Mouse (Mus musculus): ENCODE measurements at regions not wholly inside any gene's neighbourhood (a gene's known extent, or its start where the extent isn't known, plus 50 kb on each side); places are given as distances from the start of the nearest gene placed in this dataset.
A peak's percentile ranks its signal among the peaks of the same experiment; 100 is the strongest.
"Not testable (repeated sequence)": the region's sequence is repeated elsewhere in the genome, so short reads cannot be mapped to it uniquely, and the experiment has no call there.

DNA sequence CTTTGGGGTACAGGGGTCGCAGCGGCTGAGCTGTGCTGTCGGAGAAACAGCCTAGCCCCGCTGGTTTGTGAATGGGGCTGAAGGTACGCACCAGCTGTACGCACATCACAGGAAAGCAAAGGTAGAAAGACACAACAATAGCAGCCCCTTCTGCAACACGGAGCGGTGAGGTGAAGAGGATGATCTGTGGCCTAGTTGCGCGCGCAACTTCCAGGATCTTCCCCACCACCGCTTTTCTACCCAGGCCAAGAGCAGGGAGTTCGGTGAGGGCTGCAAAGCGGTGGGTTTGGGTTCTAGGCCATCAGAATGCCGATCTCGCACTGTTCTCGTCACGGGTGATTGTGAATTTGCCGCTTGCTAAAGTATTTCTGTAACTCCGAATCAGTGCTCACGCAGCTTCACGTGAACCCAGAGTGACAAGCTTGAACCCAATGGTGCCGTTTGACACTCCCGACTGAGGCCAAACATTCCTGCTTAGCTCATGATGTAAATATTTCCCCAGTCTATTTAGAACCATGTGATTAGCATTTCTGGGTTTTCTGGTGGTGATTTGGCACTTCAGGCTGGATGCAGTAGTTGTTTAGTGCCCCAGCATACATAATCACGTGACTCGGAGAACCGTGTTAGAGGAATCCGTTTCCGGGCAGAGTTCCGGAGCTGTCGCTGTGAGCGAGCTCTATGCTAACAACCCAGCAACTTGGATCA lies 54.7 kb downstream of the Cryaa start:
- no peak for DNase-seq (ENCODE audit: low spot score)

DNA sequence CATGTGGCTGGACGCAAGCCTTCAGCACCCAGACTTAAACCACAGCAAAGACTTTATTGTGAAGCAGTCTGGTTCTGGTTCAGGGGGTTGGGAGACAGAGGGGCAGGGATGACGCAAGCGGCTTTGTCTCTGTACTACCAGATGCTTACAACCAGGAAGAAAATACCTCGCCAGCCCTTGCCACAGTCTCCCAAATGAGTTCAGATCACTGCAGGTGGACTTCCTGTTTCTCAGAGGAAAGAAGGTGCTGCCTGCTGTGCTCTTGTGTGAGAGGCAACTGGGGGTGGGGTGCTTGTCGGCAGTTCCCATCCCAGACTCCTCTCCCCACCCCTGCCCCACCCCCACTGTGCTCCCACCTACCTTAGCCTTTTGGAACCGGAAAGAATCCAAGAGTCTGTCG lies 56.9 kb downstream of the Cryaa start:
- no peak for DNase-seq (ENCODE audit: low spot score)

DNA sequence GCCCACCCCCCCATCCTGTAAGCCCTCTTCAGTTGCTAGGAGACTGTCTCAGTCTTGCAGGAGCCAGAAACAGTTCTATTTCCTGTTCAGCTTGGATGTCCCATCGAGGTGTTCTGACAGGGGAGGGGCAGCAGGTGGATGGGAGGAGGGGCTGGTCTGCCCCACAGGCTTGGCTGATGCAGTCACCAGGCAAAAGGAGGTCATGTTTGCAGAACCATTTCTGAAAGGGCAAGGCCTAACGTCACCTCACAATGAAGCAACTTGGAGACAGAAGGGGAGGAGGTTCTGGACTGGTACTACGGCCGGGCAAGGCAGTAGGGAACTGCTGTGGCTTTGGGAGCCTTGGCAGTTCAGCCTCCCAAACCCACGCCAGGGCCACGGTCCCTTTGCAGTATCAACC lies 59.1 kb downstream of the Cryaa start:
- no peak for DNase-seq (ENCODE audit: low spot score)

DNA sequence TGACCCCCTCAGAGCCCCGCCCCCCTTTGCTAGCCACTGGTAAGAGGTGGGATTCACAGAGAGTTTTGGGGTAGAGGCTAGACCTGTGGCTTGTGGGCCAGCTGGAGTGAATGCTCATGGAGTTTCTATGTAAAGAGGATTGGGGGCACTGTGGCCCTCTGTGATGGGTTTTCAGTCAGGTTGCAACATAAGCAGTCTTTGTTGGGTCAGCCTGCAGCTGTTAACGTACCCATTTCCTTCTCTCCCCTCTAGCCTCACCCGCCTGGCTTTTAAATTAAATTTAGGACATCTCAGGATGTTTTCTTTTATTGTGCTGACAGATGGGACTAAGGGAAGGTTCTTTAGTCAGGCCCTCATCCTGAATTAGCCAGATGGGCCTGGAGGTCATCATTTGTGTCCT lies 60.6 kb downstream of the Cryaa start:
- no peak for DNase-seq (ENCODE audit: low spot score)

DNA sequence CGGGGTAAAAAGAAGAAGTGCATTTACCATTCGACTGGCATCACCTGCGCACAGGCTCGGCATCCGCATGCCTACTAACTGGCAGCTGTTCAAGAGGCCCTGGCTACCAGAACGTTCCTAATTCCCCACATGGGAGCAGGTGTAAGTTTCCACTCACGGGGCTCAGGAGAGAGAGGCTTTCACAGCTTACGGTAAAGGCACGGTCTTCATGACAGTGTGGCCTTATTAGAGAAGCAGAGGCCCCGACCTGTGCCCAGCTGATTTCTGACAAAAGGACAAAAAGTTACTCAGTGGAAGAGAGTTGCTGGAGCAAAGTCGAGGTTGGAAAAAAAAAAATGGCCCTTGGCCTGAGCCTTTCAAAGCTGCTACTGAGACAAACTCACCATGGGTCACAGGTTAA lies 62.0 kb downstream of the Cryaa start:
- DNase-seq (ENCODE audit: low spot score), result no peak

DNA sequence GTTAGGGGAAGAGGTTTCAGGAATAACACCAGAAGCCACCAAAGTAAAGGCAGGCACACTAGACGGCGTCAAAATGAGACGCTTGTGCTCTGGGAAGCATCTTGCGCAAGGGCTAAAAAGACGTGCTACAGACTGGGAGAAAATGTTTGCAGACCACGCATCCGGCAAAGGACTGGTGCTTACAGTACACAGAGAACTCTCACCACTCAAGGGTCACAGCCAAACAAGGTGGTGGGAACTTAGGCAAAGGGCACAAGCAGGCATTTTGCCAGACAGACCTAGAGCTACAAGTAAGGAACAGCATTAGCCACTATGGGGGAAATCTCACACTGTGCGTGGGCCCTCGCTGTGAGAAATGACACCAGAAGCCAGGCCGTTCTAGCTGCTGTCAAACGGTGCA lies 62.5 kb downstream of the Cryaa start:
- DNase-seq (ENCODE audit: low spot score), result no peak

DNA sequence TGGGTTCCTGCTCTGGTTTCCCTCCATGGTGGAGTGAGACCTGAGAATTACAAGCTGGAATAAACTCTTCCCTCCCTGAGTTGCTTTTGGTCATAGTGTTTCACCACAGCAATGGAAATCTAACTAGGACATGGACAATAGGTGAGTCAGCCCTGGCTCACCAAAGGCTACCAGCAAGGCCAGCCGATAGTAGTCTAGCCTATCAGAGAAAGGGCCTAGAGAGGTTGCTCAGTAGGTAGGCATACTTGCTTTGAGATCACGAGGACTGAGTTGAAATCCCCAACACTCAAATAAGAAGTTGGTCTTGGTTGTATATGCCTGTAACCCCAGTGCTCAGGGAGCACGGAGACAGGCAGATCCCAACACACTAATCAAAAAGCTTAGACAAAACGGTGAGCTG lies 66.0 kb downstream of the Cryaa start:
- DNase-seq (ENCODE audit: low spot score), result no peak

DNA sequence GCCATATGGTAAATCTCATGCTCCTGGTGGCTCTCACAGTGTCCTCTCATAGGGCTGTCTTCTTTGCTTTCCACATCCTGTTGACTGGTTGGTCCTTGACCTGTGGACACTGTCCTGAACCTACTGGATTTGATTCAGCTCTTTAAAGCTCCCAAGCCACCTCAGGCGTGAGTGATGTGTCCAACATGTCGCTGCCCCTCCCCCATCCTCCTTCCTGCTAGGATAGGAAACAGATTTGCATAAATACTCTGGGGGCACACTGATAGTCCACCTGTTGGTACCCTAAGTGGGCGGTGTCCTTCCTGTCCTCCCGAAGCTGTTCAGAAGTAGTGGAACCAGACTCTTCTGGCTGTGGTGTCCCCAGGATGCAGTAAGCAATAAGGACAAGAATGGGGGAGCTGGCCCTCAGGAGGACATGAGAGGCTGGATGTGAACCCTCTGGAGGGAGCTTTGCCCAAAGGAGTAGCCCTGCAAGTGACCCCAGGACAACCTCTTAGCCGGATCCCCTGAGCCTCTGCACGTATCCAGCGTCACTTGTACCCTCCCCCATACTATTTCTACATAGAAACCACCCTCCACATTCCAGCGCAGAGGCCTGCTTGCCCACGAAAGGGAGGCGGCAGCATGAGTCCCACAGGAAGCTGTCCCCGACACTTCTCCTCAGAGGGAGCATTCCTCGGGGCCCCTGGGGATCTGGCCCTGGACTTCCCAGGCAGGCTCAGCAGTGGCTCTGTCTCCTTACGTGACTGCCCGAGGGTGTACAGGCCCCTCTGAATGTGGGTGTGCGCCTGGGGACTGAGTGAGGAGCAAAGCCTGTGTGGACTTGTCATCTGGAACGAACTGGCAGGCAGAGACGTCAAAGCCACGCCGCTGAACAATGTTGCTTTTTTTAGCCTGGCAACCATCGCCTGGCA lies 68.8 kb downstream of the Cryaa start:
- no peak for DNase-seq (ENCODE audit: low spot score)

DNA sequence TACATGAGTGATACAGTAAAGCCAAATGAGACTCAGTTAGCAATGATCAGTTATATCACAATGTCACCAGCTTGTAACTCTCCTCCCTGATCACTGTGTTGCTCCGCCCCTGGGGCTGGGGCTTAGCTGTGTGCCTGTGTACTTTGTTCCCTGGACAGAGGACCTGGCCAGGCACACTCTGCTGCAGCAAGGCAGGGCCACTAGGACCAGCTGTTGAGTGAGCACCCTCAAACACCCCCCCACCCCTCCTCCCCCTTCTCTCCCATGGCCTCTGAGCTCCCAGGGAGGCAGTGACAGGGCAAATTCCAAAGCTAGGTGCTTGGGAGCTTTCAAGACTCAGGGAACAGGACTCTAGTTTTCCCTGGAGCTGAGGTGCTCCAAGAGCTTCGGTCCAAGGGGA lies 70.0 kb downstream of the Cryaa start:
- no peak for DNase-seq (ENCODE audit: low spot score)

DNA sequence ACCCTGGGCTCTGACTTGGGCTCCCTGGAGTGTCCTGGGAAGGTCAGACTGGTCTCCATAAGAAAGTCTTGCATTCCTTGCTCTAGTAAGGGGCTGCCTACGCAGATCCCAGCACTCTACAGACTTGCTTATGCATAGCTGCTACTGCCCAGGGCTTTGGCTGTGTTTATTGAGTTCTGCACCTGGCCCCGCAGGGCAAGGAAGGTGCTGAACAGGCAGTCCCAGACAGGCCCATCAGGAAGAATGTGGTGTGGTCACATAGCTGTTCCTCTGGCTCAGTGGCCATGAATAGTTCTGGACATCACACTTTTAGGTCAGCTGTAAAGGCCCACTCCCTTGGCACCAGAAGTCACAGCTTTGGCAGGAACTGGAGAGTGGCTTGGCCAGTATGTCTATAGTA lies 70.6 kb downstream of the Cryaa start:
- no peak for DNase-seq (ENCODE audit: low spot score)

DNA sequence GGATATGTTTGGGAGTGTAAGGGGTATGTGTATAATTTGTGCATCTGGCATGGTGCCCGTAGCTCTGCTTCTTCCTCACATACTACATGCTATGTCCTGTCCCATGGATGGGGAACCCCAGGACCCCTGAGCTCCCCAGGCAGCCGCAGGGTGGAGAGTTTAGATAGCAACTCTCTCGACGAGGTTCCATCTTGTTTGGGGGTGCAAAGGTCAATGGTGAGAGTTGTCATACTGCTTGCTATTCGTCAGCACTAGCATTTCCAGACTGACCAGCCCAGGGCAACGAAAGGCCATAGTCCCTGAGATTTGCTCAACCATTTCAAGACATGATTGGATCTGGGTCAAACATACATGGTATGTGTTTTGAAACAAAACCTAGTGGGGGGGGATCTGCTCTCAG lies 71.4 kb downstream of the Cryaa start:
- no peak for DNase-seq (ENCODE audit: low spot score)

DNA sequence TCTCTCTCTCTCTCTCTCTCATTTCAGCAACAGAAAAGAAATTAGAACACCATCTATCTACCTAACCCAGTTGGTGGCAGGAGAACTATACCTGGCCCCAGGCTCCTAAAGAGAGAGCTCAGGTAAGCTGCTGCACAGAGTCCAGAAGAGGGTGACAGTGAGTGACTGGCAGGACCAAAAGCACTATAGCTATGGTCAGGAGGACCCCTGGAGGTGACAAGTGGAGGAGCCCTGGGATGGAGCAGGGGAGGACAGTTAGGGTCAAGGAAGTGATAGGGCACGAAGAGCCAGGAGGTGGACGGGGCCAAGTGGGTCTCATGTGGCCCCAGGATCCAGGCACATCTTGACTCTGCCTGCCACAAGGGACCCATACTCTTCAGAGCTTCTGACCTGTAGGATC lies 73.7 kb downstream of the Cryaa start:
- DNase-seq (ENCODE audit: low spot score), result no peak

DNA sequence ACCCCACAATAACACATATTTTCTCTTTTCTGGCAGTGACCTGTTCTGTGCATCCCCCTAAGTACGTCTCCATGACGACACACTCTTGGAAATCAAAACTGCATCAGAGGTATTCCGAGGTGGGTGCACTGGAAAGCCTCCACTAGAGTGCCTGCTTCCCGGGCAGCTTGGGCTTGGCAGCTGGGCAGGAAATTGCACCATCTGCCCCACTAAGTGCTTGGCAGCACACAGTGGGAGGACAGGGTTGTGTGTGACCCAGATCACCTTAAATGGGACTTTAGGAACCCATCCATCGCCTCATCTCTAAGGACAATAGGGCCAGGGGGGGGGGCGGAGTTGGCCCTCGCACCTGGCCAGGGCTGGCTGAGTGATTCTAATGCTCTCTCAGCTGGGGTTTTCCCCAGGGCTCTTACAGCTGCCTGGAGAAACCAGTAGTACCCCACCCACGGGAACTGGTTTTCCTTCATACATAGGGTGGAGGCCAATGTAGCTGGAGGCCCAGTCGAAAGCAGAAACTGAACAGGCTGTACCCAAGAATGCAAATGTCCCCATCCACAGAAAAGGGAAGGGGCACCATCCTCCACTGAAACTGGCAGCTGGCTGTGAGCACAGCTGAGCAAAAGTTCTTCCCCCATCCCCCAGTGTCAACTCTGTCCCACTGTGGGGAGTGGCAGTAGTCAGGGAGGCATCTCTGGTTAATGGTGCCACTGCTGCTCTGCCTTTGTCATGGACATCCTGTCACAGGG lies 75.7 kb downstream of the Cryaa start:
- DNase-seq (ENCODE audit: low spot score), result peak; percentile 40

DNA sequence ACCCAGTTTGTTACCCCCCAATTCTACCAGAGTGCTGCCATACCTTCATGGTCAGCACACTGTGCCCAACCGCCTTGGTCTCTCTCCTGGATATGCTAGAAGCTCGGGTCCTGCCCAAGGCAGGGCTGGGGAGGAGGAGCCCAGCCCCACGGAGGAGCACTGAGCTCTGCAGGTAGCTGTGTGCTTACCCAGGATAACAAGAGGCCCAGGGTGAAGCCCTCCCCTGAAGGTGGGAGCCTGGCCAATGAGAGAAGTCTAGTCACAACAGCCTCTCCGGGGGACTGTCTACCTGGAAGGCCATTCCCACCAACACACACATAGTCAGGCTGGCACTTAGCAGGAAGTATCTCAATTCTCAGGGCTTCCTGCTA lies 76.2 kb downstream of the Cryaa start:
- no peak for DNase-seq (ENCODE audit: low spot score)

DNA sequence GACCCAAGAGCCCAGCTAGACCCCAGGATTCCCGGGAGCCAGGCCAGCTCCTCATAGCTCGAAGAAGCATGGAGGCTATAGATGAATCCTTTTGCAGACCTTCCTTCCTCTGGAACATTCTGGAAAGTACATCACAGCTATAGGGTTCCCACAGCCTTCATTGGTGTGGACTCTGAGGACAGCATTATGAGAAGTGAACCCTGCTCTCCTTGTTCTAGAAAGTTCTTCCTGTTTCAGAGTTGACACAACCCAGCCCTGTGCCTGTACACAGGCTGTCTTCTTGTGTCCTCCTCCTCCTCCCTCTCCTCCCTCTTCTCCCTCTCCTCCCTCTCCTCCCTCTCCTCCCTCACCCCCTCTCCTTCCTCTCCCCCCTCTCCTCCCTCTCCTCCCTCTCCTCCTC lies 82.9 kb downstream of the Cryaa start:
- DNase-seq (ENCODE audit: low spot score), result no peak

DNA sequence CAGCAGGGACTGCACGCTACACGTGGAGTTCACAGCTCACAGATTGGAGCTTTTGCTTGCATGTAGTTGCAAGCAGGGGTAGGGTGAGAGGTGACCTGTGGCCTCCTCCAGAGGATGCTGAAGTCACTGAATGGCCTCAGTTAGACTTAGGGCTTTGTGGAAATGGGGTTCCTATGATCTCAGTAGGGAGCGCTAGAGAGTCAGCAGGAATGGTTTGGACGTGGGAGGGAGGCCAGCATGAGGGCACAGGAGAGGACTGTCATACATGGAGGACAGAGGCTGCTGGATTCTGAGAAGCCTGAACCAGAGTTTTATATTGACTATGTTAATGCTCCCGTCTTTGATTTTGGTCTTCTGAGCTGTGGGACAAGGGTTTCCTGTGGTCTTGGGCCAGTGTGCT lies 85.5 kb downstream of the Cryaa start:
- DNase-seq (ENCODE audit: low spot score), result no peak

DNA sequence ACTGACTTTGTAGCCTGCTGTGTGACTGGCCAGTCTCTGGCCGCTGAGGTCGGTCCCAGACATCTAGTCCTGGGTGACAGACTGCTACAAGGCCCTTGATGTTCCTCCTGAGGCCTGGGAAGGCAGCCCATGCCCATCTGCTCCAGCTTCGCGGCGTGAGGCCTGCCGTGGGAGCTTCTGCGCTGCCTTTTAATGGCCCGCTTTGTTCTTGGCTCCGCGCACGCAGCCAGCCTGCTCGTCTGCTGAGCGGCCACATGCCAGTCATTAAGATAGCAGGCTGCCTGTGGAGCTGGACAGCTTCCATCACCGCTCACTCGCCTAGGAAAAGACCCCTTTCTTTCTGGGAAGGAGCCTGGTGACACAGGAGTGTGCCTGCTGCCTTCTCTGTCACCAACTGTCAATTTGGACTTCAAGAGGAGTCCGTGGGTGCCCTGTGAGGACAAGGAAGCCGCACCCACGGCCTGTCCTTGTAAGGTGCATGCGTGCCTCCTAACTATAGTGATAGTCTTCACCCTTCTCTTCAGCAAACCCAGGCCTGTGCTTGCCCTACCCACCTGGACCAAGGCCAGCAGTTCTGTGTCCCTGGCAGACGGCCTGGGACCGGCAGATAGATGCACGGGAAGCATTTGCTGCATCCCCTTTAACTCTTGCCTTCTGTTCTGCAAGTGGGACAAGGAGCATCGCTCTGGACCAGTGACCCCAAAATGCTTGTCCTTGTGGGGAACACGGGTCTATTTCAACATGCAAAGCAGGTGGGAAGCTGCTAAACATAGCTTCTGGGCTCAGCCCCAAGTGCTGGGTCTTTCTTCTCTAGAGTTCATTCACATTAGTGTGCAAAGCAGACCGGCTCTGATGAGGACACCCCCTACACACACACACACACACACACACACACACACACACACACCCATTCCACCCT lies 88.6 kb downstream of the Sik1 start:
- DNase-seq (ENCODE audit: low spot score), result no peak

DNA sequence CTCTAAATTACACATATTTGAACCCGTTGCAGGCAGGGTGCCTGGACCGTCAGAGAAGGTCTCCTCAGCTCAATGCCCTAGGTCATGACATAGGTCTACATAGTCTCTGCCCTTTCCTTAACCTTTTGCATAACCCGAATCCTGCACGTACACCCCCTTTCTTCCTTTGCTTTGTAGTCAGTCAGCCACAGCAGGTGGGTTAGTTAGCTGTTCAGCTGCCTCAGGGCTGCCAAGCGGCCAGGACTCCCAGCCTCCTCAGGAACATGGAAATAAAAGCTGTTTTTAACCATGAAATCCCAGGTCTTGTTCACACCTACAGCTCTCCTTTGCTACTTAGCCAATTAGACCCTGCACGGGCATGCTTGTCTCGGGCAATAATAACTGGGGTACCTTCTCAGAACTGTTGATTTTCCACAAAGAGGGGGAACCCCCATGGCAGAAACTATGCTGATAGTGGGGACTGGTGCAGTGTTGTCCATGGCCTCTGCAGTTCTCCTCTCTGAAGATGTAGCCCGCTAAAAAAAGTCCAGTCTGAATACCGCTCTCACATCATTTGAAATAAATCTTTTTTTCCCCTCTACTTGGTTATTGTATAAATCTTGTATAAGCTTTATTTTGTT lies 83.3 kb downstream of the Sik1 start:
- DNase-seq (ENCODE audit: low spot score), result no peak

DNA sequence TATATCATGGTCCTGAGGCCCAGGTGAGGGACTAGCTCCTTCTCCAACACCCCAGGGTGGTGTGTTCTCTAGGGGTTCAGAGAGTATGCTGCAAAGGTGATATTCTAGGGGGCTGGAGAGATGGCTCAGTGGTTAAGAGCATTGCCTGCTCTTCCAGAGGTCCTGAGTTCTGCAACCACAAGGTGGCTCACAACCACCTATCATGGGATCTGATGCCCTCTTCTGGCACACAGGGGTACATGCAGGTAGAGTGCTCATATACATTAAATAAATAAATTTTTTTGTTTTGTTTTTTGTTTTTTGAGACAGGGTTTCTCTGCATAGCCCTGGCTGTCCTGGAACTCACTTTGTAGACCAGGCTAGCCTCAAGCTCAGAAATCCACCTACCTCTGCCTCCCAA lies 81.7 kb downstream of the Sik1 start:
- DNase-seq (ENCODE audit: low spot score), result not testable (repeated sequence)

DNA sequence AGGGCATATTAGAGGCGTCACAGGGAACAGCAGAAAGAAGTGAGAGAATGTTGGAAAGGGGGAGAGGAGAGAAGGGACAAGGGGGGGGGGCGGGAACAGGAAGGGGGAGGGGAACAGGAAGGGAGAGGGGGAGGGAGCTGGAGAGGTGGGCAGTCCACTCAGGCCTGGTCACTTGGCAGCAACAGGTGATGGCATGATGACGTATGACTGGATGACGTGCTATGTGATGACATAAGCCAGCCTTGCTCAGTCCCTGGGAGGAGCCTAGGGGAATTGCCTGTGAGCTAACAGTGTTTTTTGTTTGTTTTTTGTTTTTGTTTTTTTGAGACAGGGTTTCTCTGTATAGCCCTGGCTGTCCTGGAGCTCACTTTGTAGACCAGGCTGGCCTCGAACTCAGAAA lies 80.6 kb downstream of the Sik1 start:
- DNase-seq (ENCODE audit: low spot score), result no peak

DNA sequence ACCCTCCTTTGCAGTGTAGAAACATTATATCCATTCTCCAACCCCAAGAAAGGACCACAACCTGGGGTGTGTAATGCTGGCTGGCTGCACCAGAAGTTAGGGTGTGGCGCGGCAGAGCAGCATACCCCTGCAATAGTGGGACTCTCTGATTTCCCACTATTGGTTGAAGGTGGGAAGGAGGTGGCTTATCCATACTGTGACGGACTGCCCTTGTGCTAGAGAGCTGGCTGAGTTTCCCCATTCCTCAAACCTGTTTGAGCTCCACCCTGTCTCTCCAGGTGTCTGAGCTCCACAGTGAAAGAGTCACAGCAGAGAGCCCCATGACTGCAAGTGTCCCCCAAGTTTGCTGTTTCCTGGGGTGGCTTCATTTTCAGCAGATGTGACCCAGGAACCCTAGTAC lies 79.6 kb downstream of the Sik1 start:
- no peak for DNase-seq (ENCODE audit: low spot score)

All from spleen, adult 12 weeks (tissue).